Mouse (Mus musculus) embryo, embryonic 11.5 days (tissue): ENCODE data around the gene Aktip.

Experiments used
- DNase-seq: peaks from one replicate; pipeline ENCODE4 v3.0.0-alpha.2; 2012; ENCODE audit warnings: low read depth, low spot score

Aktip gene

GRCm38 (mm10) chr8:91199876-91200275 lies at the start of gene Aktip:
TSS of gene Aktip (minus strand) at chr8:91199976.
- no peak for DNase-seq

- DNase-seq: no peak
Observed at GRCm38 (mm10) chr8:91245821-91246454, 46.2 kb upstream of the Aktip start.

- no peak for DNase-seq
Observed at GRCm38 (mm10) chr8:91242721-91243120, 42.9 kb upstream of the Aktip start.

- no peak for DNase-seq
Observed at GRCm38 (mm10) chr8:91241873-91242519, 42.2 kb upstream of the Aktip start.

DNA sequence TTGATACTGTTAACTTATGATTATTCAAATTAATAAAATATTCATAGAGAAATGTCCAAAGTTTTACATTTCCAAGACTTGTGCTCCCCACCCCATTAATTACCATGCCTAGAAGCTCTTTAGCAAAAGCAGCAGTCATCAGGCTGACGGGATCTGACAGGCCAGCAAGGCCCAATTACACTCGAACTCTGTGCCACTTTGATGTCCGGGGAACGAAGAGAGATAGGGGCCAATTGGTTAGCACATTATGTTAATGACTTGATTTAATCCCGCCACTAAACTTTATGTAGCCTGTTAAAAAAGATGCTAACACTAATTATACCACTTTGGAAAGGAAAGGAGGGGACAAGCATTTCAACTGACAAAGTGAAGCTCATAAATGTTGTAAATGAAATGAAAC lies 41.6 kb upstream of the Aktip start:
- no peak for DNase-seq

GRCm38 (mm10) chr8:91237191-91237590 lies 37.4 kb upstream of the Aktip start:
- no peak for DNase-seq

DNA sequence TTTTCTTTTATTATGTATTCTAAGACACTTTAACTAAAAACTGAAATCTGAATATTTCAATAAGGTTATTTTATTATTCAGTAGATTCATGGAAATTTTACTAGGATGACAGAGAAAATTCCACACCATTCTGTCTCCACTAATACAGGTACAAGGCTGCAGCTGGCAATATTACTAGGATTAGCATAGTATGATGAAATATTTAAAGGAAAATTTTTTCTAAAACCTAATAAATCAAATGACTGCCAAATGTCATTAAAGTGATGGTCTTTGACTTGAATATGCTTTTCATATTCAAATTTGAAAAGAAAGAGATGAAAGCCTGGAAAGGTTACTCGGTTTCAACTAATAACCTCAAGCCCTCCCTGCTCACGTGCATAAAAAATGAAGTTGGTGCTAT lies 34.3 kb upstream of the Aktip start:
- no peak for DNase-seq

- no peak for DNase-seq
Observed at GRCm38 (mm10) chr8:91227421-91227841, 27.7 kb upstream of the Aktip start.

- no peak for DNase-seq
Observed at GRCm38 (mm10) chr8:91224227-91224626, 24.5 kb upstream of the Aktip start.

DNA sequence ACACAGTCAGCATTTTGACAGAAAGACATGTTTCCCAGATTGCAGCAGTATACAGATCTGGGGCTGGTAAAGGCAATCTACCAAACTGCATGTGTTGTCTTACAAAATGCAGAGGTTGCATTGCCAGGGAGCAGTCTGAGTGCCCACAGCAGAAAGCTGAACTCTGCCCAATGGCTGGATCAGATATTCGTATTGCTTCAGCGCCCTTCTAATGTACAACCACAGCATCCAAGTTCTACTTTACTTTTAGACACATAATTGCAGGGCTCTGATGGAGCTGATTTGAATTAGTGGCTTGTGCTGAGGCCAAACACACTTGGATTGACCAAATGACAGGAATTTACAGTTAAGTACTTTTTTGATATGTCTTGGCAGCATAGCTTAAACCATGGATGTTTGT lies 22.1 kb upstream of the Aktip start:
- DNase-seq: no peak

DNA sequence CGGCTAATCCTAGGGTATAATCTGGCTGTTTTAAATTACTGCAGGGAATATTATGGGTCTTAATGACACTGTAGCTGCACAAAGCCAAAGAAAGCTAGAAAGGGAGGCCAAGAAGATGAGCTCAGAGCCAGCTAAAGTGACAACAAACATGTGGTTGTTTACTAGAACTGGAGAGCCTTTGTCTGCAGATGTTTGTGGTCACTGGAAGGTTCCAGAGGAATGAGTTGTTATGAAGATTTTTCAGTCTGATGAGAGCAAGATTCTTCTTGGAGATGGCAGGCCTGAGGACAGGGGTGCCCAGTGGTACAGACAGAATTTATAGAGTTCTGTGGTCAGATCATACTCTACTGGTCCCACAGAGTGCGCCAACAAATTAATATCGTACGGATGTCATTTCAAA lies 18.5 kb upstream of the Aktip start:
- DNase-seq: no peak

DNA sequence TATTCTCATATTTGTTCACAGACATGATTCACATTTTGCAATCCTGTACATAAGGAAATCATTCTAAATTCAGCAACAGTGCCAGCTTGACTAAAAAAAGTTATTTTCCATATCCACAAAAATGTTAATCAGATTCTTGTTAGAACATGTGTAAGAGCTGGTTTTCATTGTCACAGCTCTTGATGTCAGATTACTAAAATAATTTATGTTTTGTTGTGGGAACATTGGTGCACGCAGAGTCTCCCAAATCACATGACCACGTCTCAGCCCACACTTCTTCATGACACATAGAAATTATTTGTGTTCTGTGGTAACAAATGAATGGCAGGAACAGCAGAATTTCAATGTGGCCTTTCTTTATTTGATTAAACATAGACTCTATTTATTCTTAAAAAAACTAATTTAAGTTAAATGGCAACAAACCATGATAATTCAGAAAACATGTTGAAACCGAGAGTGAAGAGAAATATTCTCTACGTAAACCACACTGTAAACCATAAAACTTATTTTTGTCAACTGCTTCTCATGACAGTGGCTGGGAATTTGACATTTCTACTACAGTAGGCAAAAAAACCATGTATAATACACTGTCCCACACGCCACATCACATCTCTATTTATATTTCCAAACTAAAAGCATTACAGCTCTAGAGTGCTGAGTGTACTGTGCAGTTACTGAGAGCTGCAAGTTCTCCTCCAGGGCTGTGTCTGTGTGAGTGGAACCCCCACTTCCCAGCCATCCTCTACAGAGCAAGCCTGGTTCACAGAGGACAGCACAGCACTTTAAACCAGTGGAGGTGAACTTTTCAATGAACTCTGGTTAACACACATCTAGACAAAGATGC lies 17.5 kb upstream of the Aktip start:
- no peak for DNase-seq

GRCm38 (mm10) chr8:91214287-91214686 lies 14.5 kb upstream of the Aktip start:
- no peak for DNase-seq

GRCm38 (mm10) chr8:91212948-91213347 lies 13.2 kb upstream of the Aktip start:
- DNase-seq: no peak

GRCm38 (mm10) chr8:91209658-91210057 lies 9.9 kb upstream of the Aktip start:
- DNase-seq: no peak

DNA sequence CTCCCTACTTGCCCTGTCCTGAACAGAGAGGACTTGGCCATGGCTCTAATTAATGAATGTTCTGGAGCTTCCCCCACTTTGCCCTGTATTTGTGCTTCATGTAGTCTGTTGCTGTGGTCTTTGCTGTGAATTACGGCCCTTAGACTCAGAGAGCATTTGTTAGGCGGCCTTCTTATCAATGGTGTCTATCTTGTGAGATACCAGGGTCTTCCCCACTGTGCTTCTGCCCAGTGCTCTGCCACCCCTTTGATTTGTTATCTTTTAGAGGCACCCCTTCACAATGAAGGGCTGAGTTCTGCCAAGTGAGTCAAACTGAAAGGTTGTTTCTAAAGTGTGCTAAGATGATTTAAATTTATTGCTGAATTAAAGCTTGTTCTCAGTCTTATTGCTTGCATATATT lies 7.9 kb upstream of the Aktip start:
- no peak for DNase-seq

GRCm38 (mm10) chr8:91205897-91206296 lies 6.1 kb upstream of the Aktip start:
- no peak for DNase-seq

GRCm38 (mm10) chr8:91201184-91201583 lies 1.4 kb upstream of the Aktip start:
- no peak for DNase-seq

- DNase-seq: no peak
Observed at GRCm38 (mm10) chr8:91198036-91198435, 1.7 kb downstream of the Aktip start.

GRCm38 (mm10) chr8:91197233-91197632 lies 2.5 kb downstream of the Aktip start:
- no peak for DNase-seq

DNA sequence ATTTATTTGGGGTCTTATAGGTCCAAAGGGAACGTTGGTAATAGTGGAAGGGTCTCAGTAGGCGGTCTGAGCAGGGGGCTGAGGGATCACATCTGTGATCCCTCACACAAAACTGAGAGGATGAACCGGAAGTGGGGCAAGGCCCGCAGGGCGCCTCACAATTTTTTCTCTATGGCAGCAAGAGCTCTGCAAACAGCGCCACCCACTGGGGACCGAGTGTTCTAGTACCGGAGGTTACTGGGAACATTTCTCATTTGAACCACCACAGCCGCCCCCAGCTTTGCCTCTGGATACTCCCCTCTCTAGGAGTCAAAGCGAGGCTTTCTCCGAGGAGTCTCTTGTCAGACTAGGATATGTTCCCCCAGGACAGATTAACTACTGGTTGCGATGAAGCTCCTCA lies 3.1 kb downstream of the Aktip start:
- DNase-seq: no peak

- no peak for DNase-seq
Observed at GRCm38 (mm10) chr8:91194081-91194480, 5.7 kb downstream of the Aktip start.

DNA sequence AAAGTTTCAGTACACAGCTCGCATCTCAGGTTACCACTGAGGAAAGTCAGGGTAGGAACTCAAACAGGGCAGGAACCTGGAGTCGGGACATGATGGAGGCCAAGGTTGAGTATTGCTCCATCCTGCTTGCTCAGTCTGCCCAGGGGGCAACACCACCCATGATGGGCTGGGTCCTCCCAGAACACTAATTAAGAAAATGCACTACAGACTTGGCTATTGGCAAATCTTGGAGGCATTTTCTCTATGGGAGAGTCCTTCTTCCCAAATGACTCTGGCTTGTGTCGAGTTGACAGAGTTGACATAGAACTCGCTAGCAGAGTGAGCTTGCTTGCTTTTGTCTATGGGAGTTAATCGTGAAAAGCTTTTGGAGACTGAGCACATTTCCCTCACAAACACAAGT lies 6.8 kb downstream of the Aktip start:
- no peak for DNase-seq
